Mouse (Mus musculus): ENCODE results near the gene C1rl. TPM values are rescaled to one million over a fixed set of nuclear protein-coding genes. Genes with fewer than 3 reads are reported as not detected.

C1rl gene
- polyA plus RNA-seq (2012; rRNA removed): 0.45 and 0.93 TPM in 2 replicates

GRCm38 (mm10) chr6:124492842-124493561 is at the start of gene C1rl:
C1rl (plus strand) TSS chr6:124493113.

GRCm38 (mm10) chr6:124464305-124465271 is 28.3 kb upstream of the C1rl start, which contains the start of gene Clstn3:
Clstn3 (minus strand) TSS chr6:124464794.

GRCm38 (mm10) chr6:124512355-124512836 is 19.5 kb downstream of the C1rl start, which contains the start of gene C1ra:
C1ra (plus strand) TSS chr6:124512405.

GRCm38 (mm10) chr6:124542284-124542683 is 49.4 kb downstream of the C1rl start, which contains the start of gene C1s1:
C1s1 (minus strand) TSS chr6:124542359.

Other genes starting within 250 kb of the C1rl start
- 0.13 and 0.24 TPM in 2 replicates for gene Cd163, start 188.5 kb upstream of the C1rl start, polyA plus RNA-seq (2012; rRNA removed)
- gene Pex5, start 78.0 kb upstream of the C1rl start, polyA plus RNA-seq (2012; rRNA removed): 10.4 and 12.1 TPM in 2 replicates
- 0.78 and 1.2 TPM in 2 replicates for gene Clstn3, start 28.3 kb upstream of the C1rl start, polyA plus RNA-seq (2012; rRNA removed)
- 8.6 and 12.3 TPM in 2 replicates for gene C1ra, start 19.3 kb downstream of the C1rl start, polyA plus RNA-seq (2012; rRNA removed)
- 6.9 and 17.4 TPM in 2 replicates for gene C1s1, start 49.2 kb downstream of the C1rl start, polyA plus RNA-seq (2012; rRNA removed)
- gene C1rb, start 77.2 kb downstream of the C1rl start, polyA plus RNA-seq (2012; rRNA removed): 0.09 and 0.12 TPM in 2 replicates
- gene C1s2, start 143.0 kb downstream of the C1rl start, polyA plus RNA-seq (2012; rRNA removed): not detected in 2 replicates
- gene Lpcat3, start 169.9 kb downstream of the C1rl start, polyA plus RNA-seq (2012; rRNA removed): 46.7 and 49.3 TPM in 2 replicates
- gene Emg1, start 219.1 kb downstream of the C1rl start, polyA plus RNA-seq (2012; rRNA removed): 9.4 and 10.8 TPM in 2 replicates
- 83.4 and 111 TPM in 2 replicates for gene Phb2, start 219.2 kb downstream of the C1rl start, polyA plus RNA-seq (2012; rRNA removed)
- 9.1 and 9.5 TPM in 2 replicates for gene Ptpn6, start 245.6 kb downstream of the C1rl start, polyA plus RNA-seq (2012; rRNA removed)
- gene Grcc10, start 248.3 kb downstream of the C1rl start, polyA plus RNA-seq (2012; rRNA removed): 80.8 and 106 TPM in 2 replicates

All from stomach, adult 2 months (tissue).